Mouse (Mus musculus) gastrocnemius, postnatal 4 days (tissue): Measurements from ENCODE around the gene Lamc1. TPM values are rescaled to one million over a fixed set of nuclear protein-coding genes. Genes with fewer than 3 reads are reported as not detected.
"Not testable (repeated sequence)": the region's sequence is repeated elsewhere in the genome, so short reads cannot be mapped to it uniquely, and the experiment has no call there.

ENCODE experiments used
- DNase-seq, 2 experiments: peaks; one replicate each; pipeline ENCODE4 v3.0.0; 2021 to 2022; ENCODE audit warnings: low spot score in 2 of 2, mixed read lengths in 2 of 2
- total RNA-seq, 2 experiments: library from RNA; stranded (reverse); gene quantifications; 2 replicates each; pipeline ENCODE4 v1.2.3; 2021

Gene Lamc1
- total RNA-seq, 2 experiments from 2014 or later = 323 to 353 TPM

GRCm38 (mm10) chr1:153307509-153308178 is 24.9 kb downstream of the Lamc1 start:
- DNase-seq = no peak

GRCm38 (mm10) chr1:153305728-153306127 is 26.9 kb downstream of the Lamc1 start:
- not testable (repeated sequence) for DNase-seq

- DNase-seq = not testable (repeated sequence)
Measured at GRCm38 (mm10) chr1:153305249-153305648, 27.3 kb downstream of the Lamc1 start.

- DNase-seq = not testable (repeated sequence)
Measured at GRCm38 (mm10) chr1:153299436-153299835, 33.1 kb downstream of the Lamc1 start.

GRCm38 (mm10) chr1:153297774-153298363 is 34.7 kb downstream of the Lamc1 start:
- DNase-seq = not testable (repeated sequence)

GRCm38 (mm10) chr1:153296035-153296434 is 36.6 kb downstream of the Lamc1 start:
- no peak for DNase-seq

GRCm38 (mm10) chr1:153292892-153293291 is 39.7 kb downstream of the Lamc1 start:
- no peak for DNase-seq

- DNase-seq = no peak
Measured at GRCm38 (mm10) chr1:153292202-153292601, 40.4 kb downstream of the Lamc1 start.

- no peak for DNase-seq
Measured at GRCm38 (mm10) chr1:153291416-153291815, 41.2 kb downstream of the Lamc1 start.

GRCm38 (mm10) chr1:153288010-153288409 is 44.6 kb downstream of the Lamc1 start:
- no peak for DNase-seq

GRCm38 (mm10) chr1:153287443-153287842 is 45.1 kb downstream of the Lamc1 start:
- DNase-seq = no peak

GRCm38 (mm10) chr1:153286216-153286615 is 46.4 kb downstream of the Lamc1 start:
- no peak for DNase-seq

GRCm38 (mm10) chr1:153285188-153285587 is 47.4 kb downstream of the Lamc1 start:
- DNase-seq = no peak

GRCm38 (mm10) chr1:153282342-153282975 is 50.1 kb downstream of the Lamc1 start:
- DNase-seq = no peak

- no peak for DNase-seq
Measured at GRCm38 (mm10) chr1:153281483-153281882, 51.1 kb downstream of the Lamc1 start.

- no peak for DNase-seq
Measured at GRCm38 (mm10) chr1:153280411-153280810, 52.2 kb downstream of the Lamc1 start.

- DNase-seq = no peak
Measured at GRCm38 (mm10) chr1:153278028-153278613, 54.5 kb downstream of the Lamc1 start.

GRCm38 (mm10) chr1:153275466-153275865 is 57.1 kb downstream of the Lamc1 start:
- DNase-seq = no peak

- no peak for DNase-seq
Measured at GRCm38 (mm10) chr1:153274611-153275010, 58.0 kb downstream of the Lamc1 start.

GRCm38 (mm10) chr1:153273657-153274056 is 58.9 kb downstream of the Lamc1 start:
- no peak for DNase-seq

GRCm38 (mm10) chr1:153270827-153271226 is 61.8 kb downstream of the Lamc1 start:
- no peak for DNase-seq

- no peak for DNase-seq
Measured at GRCm38 (mm10) chr1:153269681-153270080, 62.9 kb downstream of the Lamc1 start.
